Mouse (Mus musculus) heart, postnatal 0 days (tissue): Measurements from ENCODE around the gene Tex10.

ENCODE experiments used
- CTCF ChIP-seq: IDR thresholded peaks from 2 replicates; pipeline ENCODE4 v1.5.1; 2016; ENCODE audit warnings: antibody characterized with exemption, control low read depth, low read depth
- EP300 ChIP-seq: IDR thresholded peaks from 2 replicates; pipeline ENCODE4 v1.6.1; 2016; ENCODE audit warnings: antibody characterized with exemption, low read depth

- TF ChIP-seq EP300: no peak
- TF ChIP-seq CTCF: no peak
Measured at GRCm38 (mm10) chr4:48488916-48489315, 15.7 kb upstream of the Tex10 start.
